Mouse (Mus musculus): ENCODE data around the gene Hexim1.

GRCm38 (mm10) chr11:103119609-103120008 is 3.6 kb downstream of the Hexim1 start:
- TF ChIP-seq POLR2A (IDR thresholded peaks at IDR 0.05; ENCODE audit: low read depth, low read length) = no peak
- peak; percentile 24; the same call in 1 of the 2 replicates for TF ChIP-seq CTCF (conservative IDR thresholded peaks at IDR 0.05; ENCODE audit: insufficient read depth, insufficient read length, low read depth, low read length)
